Mouse (Mus musculus) limb, embryonic 14.5 days (tissue): ENCODE measurements at regions not wholly inside any gene's neighbourhood (a gene's known extent, or its start where the extent isn't known, plus 50 kb on each side); places are given as distances from the start of the nearest gene placed in this dataset.

ENCODE experiments used
- ATAC-seq: fragments of 200-750 bp; cut with Nextera tagmentation; 2 replicates; pipeline ENCODE4 v1.8.0; 2017; ENCODE audit warnings: low read depth, moderate number of reproducible peaks, moderate TSS enrichment; ENCODE audit not compliant: low FRiP score
- DNase-seq: peaks from one replicate; pipeline ENCODE4 v3.0.0-alpha.2; 2015; ENCODE audit warnings: low spot score
- H3K27ac ChIP-seq: fragments of 300-500 bp; sonication (generic); replicated peaks from 2 replicates; pipeline ENCODE4 v1.5.1; 2014; ENCODE audit warnings: low read depth, mild to moderate bottlenecking, low read length, moderate library complexity, mixed read lengths
- H3K27me3 ChIP-seq: fragments of 300-500 bp; sonication (generic); 2 replicates; pipeline ENCODE4 v1.6.1; 2014; ENCODE audit warnings: low read length, mixed read lengths; ENCODE audit not compliant: control insufficient read depth, insufficient read depth
- H3K36me3 ChIP-seq: fragments of 300-500 bp; sonication (generic); 2 replicates; pipeline ENCODE4 v1.6.1; 2014; ENCODE audit warnings: mild to moderate bottlenecking, low read length, moderate library complexity, mixed read lengths; ENCODE audit not compliant: control insufficient read depth, insufficient read depth
- H3K4me1 ChIP-seq: fragments of 300-500 bp; sonication (generic); 2 replicates; pipeline ENCODE4 v1.6.1; 2014; ENCODE audit warnings: antibody characterized with exemption, low read length, mixed read lengths; ENCODE audit not compliant: control insufficient read depth, insufficient read depth
- H3K4me2 ChIP-seq: fragments of 300-500 bp; sonication (generic); replicated peaks from 2 replicates; pipeline ENCODE4 v1.6.1; 2014; ENCODE audit warnings: low read depth, mild to moderate bottlenecking, low read length, moderate library complexity; ENCODE audit not compliant: severe bottlenecking
- H3K4me3 ChIP-seq: fragments of 300-500 bp; sonication (generic); replicated peaks from 2 replicates; pipeline ENCODE4 v1.5.1; 2014; ENCODE audit warnings: low read length
- H3K9ac ChIP-seq: fragments of 300-500 bp; sonication (generic); 2 replicates; pipeline ENCODE4 v1.6.1; 2014; ENCODE audit warnings: mild to moderate bottlenecking, low read depth, low read length, moderate library complexity; ENCODE audit not compliant: severe bottlenecking
- H3K9me3 ChIP-seq: fragments of 300-500 bp; sonication (generic); 2 replicates; pipeline ENCODE4 v1.6.1; 2016; ENCODE audit warnings: low read length; ENCODE audit not compliant: control insufficient read depth
- POLR2A ChIP-seq: fragments of 200-500 bp; IDR thresholded peaks from 2 replicates; pipeline ENCODE4 v1.8.0; 2012; ENCODE audit warnings: inconsistent platforms, mild to moderate bottlenecking, moderate library complexity, borderline replicate concordance; ENCODE audit not compliant: insufficient read depth, insufficient read length; ENCODE audit errors: extremely low read depth
- WGBS: fragments of 180-500 bp; shearing (Covaris S2); extraction: QIAGEN DNeasy Blood & Tissue Kit; methylation state at CpG from one replicate; pipeline ENCODE4 v1.1.7; 2014; 5-methylcytosine and 5-hydroxymethylcytosine counted together

DNA sequence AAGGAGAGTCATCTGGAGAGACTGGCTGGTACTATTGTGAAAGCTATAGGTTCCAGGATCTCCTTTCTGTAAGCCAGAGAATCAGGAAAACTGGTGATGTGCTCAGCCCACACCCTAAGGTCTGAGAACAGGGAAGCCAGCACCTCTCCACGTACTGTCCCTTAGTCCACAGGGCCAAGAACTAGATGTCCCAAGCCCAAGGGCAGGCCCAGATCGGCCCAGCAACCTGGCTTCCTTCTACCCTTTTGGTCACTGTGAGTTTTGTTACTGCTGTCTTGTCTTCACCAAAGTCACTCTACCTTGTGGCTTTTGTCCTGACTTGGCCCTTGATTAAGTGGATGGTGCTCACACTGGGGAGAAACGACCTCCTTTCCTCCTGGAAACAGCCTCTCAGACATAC, 107.8 kb upstream of the Spata13 start:
- ATAC-seq, result no peak

DNA sequence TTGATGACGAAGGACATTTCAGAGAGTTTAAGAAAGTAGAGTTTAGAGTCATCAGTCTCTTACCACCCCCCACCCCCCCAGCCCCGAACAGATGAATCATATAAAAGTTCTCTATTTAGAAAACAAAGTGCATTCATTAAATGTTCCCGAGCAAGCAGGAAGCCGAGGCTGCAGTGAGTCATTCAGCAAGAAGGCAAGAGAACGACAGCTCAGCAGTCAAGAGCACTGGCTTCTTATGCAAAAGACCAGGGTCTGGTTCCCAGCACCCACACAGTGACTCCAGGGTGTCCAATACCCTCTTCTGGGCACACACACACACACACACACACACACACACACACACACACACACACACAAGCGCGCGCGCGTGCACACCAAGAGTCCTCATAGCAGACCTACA, 107.0 kb upstream of the Spata13 start:
- Histone ChIP-seq H3K4me1 (no peaks in the 10 kb centered on the region), H3K27ac (no peak overlapping the region), H3K9ac (no peak overlapping the region), H3K4me3 (no peak overlapping the region), H3K9me3 (no peaks in the 10 kb centered on the region), H3K4me2 (no peak overlapping the region), H3K27me3 (no peaks in the 10 kb centered on the region), H3K36me3 (no peaks in the 10 kb centered on the region)
- no peak for TF ChIP-seq POLR2A
- ATAC-seq (no peak), DNase-seq (no peak)
- 78% methylated on average over 10 of the region's 10 CpGs for WGBS

More for the DNA sequence above, 107.8 kb upstream of the Spata13 start:
- Histone ChIP-seq H3K36me3 (no peaks in the 10 kb centered on the region), H3K4me3 (no peak overlapping the region), H3K9me3 (no peaks in the 10 kb centered on the region), H3K27me3 (no peaks in the 10 kb centered on the region), H3K27ac (no peak overlapping the region), H3K4me2 (no peak overlapping the region), H3K9ac (no peak overlapping the region), H3K4me1 (no peaks in the 10 kb centered on the region)
- WGBS, result 75% methylated on average over 3 of the region's 3 CpGs
- no peak for DNase-seq
- TF ChIP-seq POLR2A, result no peak

GRCm38 (mm10) chr14:60527951-60528350, 105.8 kb upstream of the Spata13 start:
- H3K36me3 ChIP-seq, result no peaks in the 10 kb centered on the region
- WGBS, result 90% methylated on average over 5 of the region's 5 CpGs

DNA sequence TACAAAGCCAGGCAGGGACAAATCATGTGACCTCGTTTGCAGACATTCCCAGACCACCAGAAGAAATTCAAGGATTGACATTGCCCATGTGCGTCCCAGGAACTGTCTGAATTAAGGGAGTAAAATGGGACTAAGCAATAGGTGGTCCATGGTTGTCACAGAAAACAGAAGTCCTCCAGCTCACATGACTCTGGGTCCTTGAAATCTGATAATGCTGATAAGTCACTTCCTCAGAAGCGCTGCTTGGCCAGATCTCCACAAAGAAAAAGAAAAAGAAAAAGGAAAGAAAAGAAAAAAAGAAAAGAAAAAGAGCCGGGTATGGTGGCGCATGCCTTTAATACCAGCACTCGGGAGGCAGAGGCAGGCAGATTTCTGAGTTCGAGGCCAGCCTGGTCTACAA, 105.3 kb upstream of the Spata13 start:
- H3K4me1 ChIP-seq, result peaks cover 2% of the 10 kb centered on the region; the same call in 1 of the 2 replicates
- H3K9ac ChIP-seq, result no peak overlapping the region
- ATAC-seq (no peak), DNase-seq (no peak)
- no peak overlapping the region for H3K4me3 ChIP-seq
- no peaks in the 10 kb centered on the region for H3K27me3 ChIP-seq
- H3K4me2 ChIP-seq, result no peak overlapping the region
- 87% methylated on average over 7 of the region's 7 CpGs for WGBS
- TF ChIP-seq POLR2A, result no peak
- H3K36me3 ChIP-seq, result no peaks in the 10 kb centered on the region
- H3K27ac ChIP-seq, result no peak overlapping the region
- no peaks in the 10 kb centered on the region for H3K9me3 ChIP-seq

More at GRCm38 (mm10) chr14:60527951-60528350, 105.8 kb upstream of the Spata13 start:
- Histone ChIP-seq H3K4me2 (no peak overlapping the region), H3K27me3 (no peaks in the 10 kb centered on the region), H3K4me1 (no peaks in the 10 kb centered on the region), H3K9ac (no peak overlapping the region), H3K27ac (no peak overlapping the region), H3K4me3 (no peak overlapping the region), H3K9me3 (no peaks in the 10 kb centered on the region)
- ATAC-seq (no peak), DNase-seq (no peak)
- TF ChIP-seq POLR2A, result no peak

DNA sequence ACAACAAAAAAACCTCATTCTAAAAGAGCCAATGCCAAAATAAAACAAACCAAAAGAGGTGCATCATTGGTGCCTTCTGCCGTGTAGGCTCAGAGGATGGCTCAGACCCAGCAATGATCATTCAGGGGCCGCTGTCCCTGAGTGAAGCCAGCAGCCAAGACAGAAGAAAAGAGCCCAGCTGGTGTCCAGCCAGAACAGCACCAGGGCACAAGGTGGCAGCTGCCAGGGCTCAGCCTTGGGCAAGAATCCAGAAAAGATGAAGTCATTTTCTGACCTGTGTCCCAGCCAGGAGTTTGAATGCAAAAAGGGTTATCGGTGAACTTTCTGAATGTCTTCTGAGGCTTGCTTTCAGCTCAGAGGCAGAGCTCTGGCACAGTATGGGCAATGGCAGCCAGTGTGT, 104.8 kb upstream of the Spata13 start:
- no peak for DNase-seq
- Histone ChIP-seq H3K9me3 (no peaks in the 10 kb centered on the region), H3K27ac (no peak overlapping the region), H3K4me2 (no peak overlapping the region), H3K4me1 (peaks cover 5% of the 10 kb centered on the region; the same call in 1 of the 2 replicates), H3K36me3 (no peaks in the 10 kb centered on the region), H3K4me3 (no peak overlapping the region), H3K9ac (no peak overlapping the region), H3K27me3 (no peaks in the 10 kb centered on the region)
- ATAC-seq, result no peak
- 86% methylated on average over 3 of the region's 3 CpGs for WGBS
- no peak for TF ChIP-seq POLR2A
